30 mouse cellular contexts compared by ENCODE assay signal in the genomic region with DNA sequence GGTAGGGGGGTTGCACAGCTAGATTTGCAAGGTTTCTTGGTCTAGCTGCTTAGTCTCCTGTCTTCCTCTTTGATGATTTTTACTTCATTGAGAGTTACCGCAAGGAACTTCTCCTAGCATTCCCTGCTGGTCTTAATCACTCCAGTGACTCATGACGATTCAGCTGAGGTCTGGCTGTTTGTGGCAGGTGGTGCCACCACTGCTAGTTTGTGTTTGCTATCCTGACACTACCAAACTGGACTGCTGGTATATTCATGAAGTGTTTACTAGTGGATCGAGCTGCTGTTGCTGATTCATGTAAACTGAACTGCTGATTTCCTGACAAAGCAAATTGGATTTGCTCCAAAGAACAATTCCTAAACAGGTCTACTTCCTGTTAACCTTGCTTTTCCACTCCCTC. TPM values are rescaled to one million over a fixed set of nuclear protein-coding genes. Genes with fewer than 3 reads are reported as not detected.
DNase-seq lines count a peak whose midpoint lies in the region; ATAC-seq and TF ChIP-seq lines count a peak whose summit lies in the region.
"Had no signal": no experiment of that assay in that cellular context is flagged by ENCODE, and none has a peak within 500 bp of the region (broad histone marks: within the 10 kb centered on the region; RNA-seq: fewer than 3 reads in every experiment).

No protein-coding gene starts in this region.

- no peak overlapping the region for H3K9ac ChIP-seq in lung, embryonic 14.5 days
- H3K9ac ChIP-seq in liver, postnatal 0 days (replicated peaks), result no peak overlapping the region
- H3K9ac ChIP-seq: embryonic facial prominence, embryonic 15.5 days; heart, embryonic 12.5 days; hindbrain, embryonic 15.5 days; liver, embryonic 12.5 days; lung, embryonic 15.5 days; midbrain, embryonic 15.5 days had no signal

- H3K9me3 ChIP-seq in lung, embryonic 14.5 days (ENCODE audit: low read depth, low read length), result peaks cover 14% of the 10 kb centered on the region; the same call in 1 of the 2 replicates
- no peaks in the 10 kb centered on the region for H3K9me3 ChIP-seq in liver, postnatal 0 days (ENCODE audit: low read length)
- H3K9me3 ChIP-seq in hindbrain, embryonic 10.5 days, result peaks cover 20% of the 10 kb centered on the region; the same call in 1 of the 2 replicates
- H3K9me3 ChIP-seq: embryonic facial prominence, embryonic 15.5 days; lung, embryonic 15.5 days; midbrain, embryonic 15.5 days had no signal

- H3K36me3 ChIP-seq in lung, embryonic 14.5 days (ENCODE audit: insufficient read depth), result no peaks in the 10 kb centered on the region
- no peaks in the 10 kb centered on the region for H3K36me3 ChIP-seq in liver, postnatal 0 days (replicated peaks; ENCODE audit: insufficient read depth, low read length)
- peaks cover 7% of the 10 kb centered on the region; the same call in 1 of the 2 replicates for H3K36me3 ChIP-seq in hindbrain, embryonic 10.5 days
- H3K36me3 ChIP-seq: embryonic facial prominence, embryonic 15.5 days; hindbrain, embryonic 15.5 days; liver, embryonic 12.5 days; lung, embryonic 15.5 days; midbrain, embryonic 15.5 days had no signal

- no peak for ATAC-seq in lung, embryonic 14.5 days (ENCODE audit: insufficient read depth)
- no peak for ATAC-seq in liver, postnatal 0 days
- ATAC-seq: activated CD4-positive, CD25-positive, alpha-beta regulatory T cell, adult 4 months; forebrain, embryonic 14.5 days; inflammation-experienced regulatory T-cells, adult 6 months; liver, embryonic 12.5 days; midbrain, embryonic 15.5 days had no signal

- no peak overlapping the region for H3K27ac ChIP-seq in lung, embryonic 14.5 days (ENCODE audit: low read depth)
- no peak overlapping the region for H3K27ac ChIP-seq in liver, postnatal 0 days (ENCODE audit: low read depth)
- H3K27ac ChIP-seq in hindbrain, embryonic 10.5 days, result no peak overlapping the region
- H3K27ac ChIP-seq: embryonic facial prominence, embryonic 10.5 days; embryonic facial prominence, embryonic 15.5 days; heart, adult 2 months; hindbrain, embryonic 15.5 days; liver, embryonic 12.5 days; lung, embryonic 15.5 days; midbrain, embryonic 10.5 days; midbrain, embryonic 15.5 days had no signal

- DNase-seq in lung, embryonic 14.5 days, result peak; percentile 16
- DNase-seq in lung, postnatal 14 days, result no peak
- peak; percentile 58 for DNase-seq in 416B (ENCODE audit: low read depth)
- peak; percentile 21 for DNase-seq in Muller cell, postnatal 12 days (ENCODE audit: inconsistent ontology term)
- DNase-seq in fat pad, adult 2 months (ENCODE audit: extremely low read depth, low read depth, low spot score), result peak; percentile 28
- DNase-seq in urinary bladder, postnatal 36 days (ENCODE audit: low spot score in 2 of 2), result no peak
- no peak for DNase-seq in liver, postnatal 0 days
- DNase-seq in hindbrain, embryonic 10.5 days (ENCODE audit: low spot score), result no peak
- DNase-seq: adrenal gland, adult 8-10 months; cerebellum, adult 8-10 months; cerebellum, postnatal 25 days; heart, adult 2 months; kidney, postnatal 14 days; layer of hippocampus, postnatal 36 days; left cerebral cortex, postnatal 4 days; right cerebral cortex, adult 18-20 months; spleen, adult 18-20 months; thymus, adult 2 months; thymus, postnatal 4 days had no signal

- no peak for TF ChIP-seq EP300 in liver, postnatal 0 days (IDR thresholded peaks at IDR 0.05; ENCODE audit: low read depth)

- H3K4me3 ChIP-seq in lung, embryonic 14.5 days (ENCODE audit: low read depth, low read length), result no peak overlapping the region
- H3K4me3 ChIP-seq in liver, postnatal 0 days (ENCODE audit: low read depth, low read length), result no peak overlapping the region
- no peak overlapping the region for H3K4me3 ChIP-seq in hindbrain, embryonic 10.5 days
- H3K4me3 ChIP-seq: embryonic facial prominence, embryonic 10.5 days; embryonic facial prominence, embryonic 15.5 days; heart, adult 2 months; heart, embryonic 12.5 days; hindbrain, embryonic 15.5 days; liver, embryonic 12.5 days; lung, embryonic 15.5 days; midbrain, embryonic 10.5 days; midbrain, embryonic 15.5 days had no signal

- H3K27me3 ChIP-seq in lung, embryonic 14.5 days (ENCODE audit: insufficient read depth, low read length), result no peaks in the 10 kb centered on the region
- H3K27me3 ChIP-seq in liver, postnatal 0 days (ENCODE audit: insufficient read depth, low read length), result no peaks in the 10 kb centered on the region
- no peaks in the 10 kb centered on the region for H3K27me3 ChIP-seq in hindbrain, embryonic 10.5 days (ENCODE audit: insufficient read depth, poor library complexity, severe bottlenecking)
- H3K27me3 ChIP-seq: embryonic facial prominence, embryonic 15.5 days; heart, embryonic 12.5 days; hindbrain, embryonic 15.5 days; liver, embryonic 12.5 days; lung, embryonic 15.5 days; midbrain, embryonic 15.5 days had no signal

- 69% methylated on average over 3 of the region's 3 CpGs for WGBS in lung, embryonic 14.5 days
- WGBS in liver, postnatal 0 days (ENCODE audit: insufficient replicate concordance), result 72% methylated on average over 3 of the region's 3 CpGs
- WGBS in hindbrain, embryonic 10.5 days, result 94% methylated on average over 3 of the region's 3 CpGs

- no peaks in the 10 kb centered on the region for H3K4me1 ChIP-seq in lung, embryonic 14.5 days (ENCODE audit: insufficient read depth)
- H3K4me1 ChIP-seq in liver, postnatal 0 days (ENCODE audit: insufficient read depth), result no peaks in the 10 kb centered on the region
- H3K4me1 ChIP-seq in hindbrain, embryonic 10.5 days (replicated peaks), result no peaks in the 10 kb centered on the region
- H3K4me1 ChIP-seq: embryonic facial prominence, embryonic 10.5 days; embryonic facial prominence, embryonic 15.5 days; heart, embryonic 12.5 days; hindbrain, embryonic 15.5 days; liver, embryonic 12.5 days; lung, embryonic 15.5 days; midbrain, embryonic 10.5 days; midbrain, embryonic 15.5 days had no signal

- H3K4me2 ChIP-seq in lung, embryonic 14.5 days, result no peak overlapping the region
- H3K4me2 ChIP-seq in liver, postnatal 0 days (ENCODE audit: low read depth, low read length), result no peak overlapping the region
- H3K4me2 ChIP-seq: embryonic facial prominence, embryonic 15.5 days; heart, embryonic 12.5 days; hindbrain, embryonic 15.5 days; liver, embryonic 12.5 days; lung, embryonic 15.5 days; midbrain, embryonic 15.5 days had no signal

- no peak for TF ChIP-seq CTCF in lung, embryonic 14.5 days (IDR thresholded peaks at IDR 0.05; ENCODE audit: low read depth)
- TF ChIP-seq CTCF in liver, postnatal 0 days (IDR thresholded peaks at IDR 0.05; ENCODE audit: low read depth), result no peak

RNA-seq across cellular contexts. Expression of a gene that starts 56.8 kb away (rescaled TPM):
- polyA plus RNA-seq in lung, embryonic 14.5 days (2014; fragmentation: Nextera tagmentation; extraction: Ambion mirVana), result 10.2 and 10.7 TPM in 2 replicates
- 0.73 and 0.81 TPM in 2 replicates for polyA plus RNA-seq in liver, postnatal 0 days (2015; fragmentation: Nextera tagmentation; extraction: Ambion mirVana)
- 9.9 and 13.9 TPM in 2 replicates for polyA plus RNA-seq in hindbrain, embryonic 10.5 days (2016; fragmentation: Nextera tagmentation; extraction: Ambion mirVana)

Comparison
In these comparisons a context has a peak if more than half of its experiments do, and no peak if none do; other contexts are left out.
1. DNase-seq: peak in lung, embryonic 14.5 days (single experiment), 416B (single experiment), Muller cell, postnatal 12 days (single experiment) and fat pad, adult 2 months (single experiment); none in lung, postnatal 14 days (single experiment), urinary bladder, postnatal 36 days (0 of 2), liver, postnatal 0 days (single experiment) and hindbrain, embryonic 10.5 days (single experiment).